Mouse (Mus musculus) forebrain, postnatal 0 days (tissue): ENCODE data around the gene Rab3gap2. TPM values are rescaled to one million over a fixed set of nuclear protein-coding genes. Genes with fewer than 3 reads are reported as not detected.

Source experiments
- ATAC-seq: fragments of 200-750 bp; cut with Nextera tagmentation; 2 replicates; pipeline ENCODE4 v1.8.0; 2017; ENCODE audit warnings: mild to moderate bottlenecking, moderate library complexity
- DNase-seq: peaks from one replicate; pipeline ENCODE4 v3.0.0-alpha.2; 2015
- H3K27ac ChIP-seq: fragments of 300-500 bp; sonication (generic); 2 replicates; pipeline ENCODE4 v1.5.1; 2014; ENCODE audit warnings: low read depth, mild to moderate bottlenecking, antibody characterized with exemption, low read length, moderate library complexity, mixed read lengths
- H3K27me3 ChIP-seq: fragments of 300-500 bp; sonication (generic); 2 replicates; pipeline ENCODE4 v1.6.1; 2014; ENCODE audit warnings: mild to moderate bottlenecking, low read length, mixed read lengths; ENCODE audit not compliant: insufficient read depth
- H3K36me3 ChIP-seq: fragments of 300-500 bp; sonication (generic); 2 replicates; pipeline ENCODE4 v1.6.1; 2014; ENCODE audit warnings: mild to moderate bottlenecking, moderate library complexity; ENCODE audit not compliant: insufficient read depth
- H3K4me1 ChIP-seq: fragments of 300-500 bp; sonication (generic); 2 replicates; pipeline ENCODE4 v1.6.1; 2014; ENCODE audit warnings: antibody characterized with exemption; ENCODE audit not compliant: insufficient read depth
- H3K4me2 ChIP-seq: fragments of 300-500 bp; sonication (generic); 2 replicates; pipeline ENCODE4 v1.6.1; 2014; ENCODE audit warnings: low read depth, mild to moderate bottlenecking, moderate library complexity
- H3K4me3 ChIP-seq: fragments of 300-500 bp; sonication (generic); 2 replicates; pipeline ENCODE4 v1.5.1; 2014; ENCODE audit warnings: low read depth, low read length, mixed read lengths
- H3K9ac ChIP-seq: fragments of 300-500 bp; sonication (generic); 2 replicates; pipeline ENCODE4 v1.6.1; 2014; ENCODE audit warnings: mild to moderate bottlenecking
- H3K9me3 ChIP-seq: fragments of 300-500 bp; sonication (generic); 2 replicates; pipeline ENCODE4 v1.6.1; 2016; ENCODE audit warnings: low read length
- CTCF ChIP-seq: sonication (generic); IDR thresholded peaks from 2 replicates; pipeline ENCODE4 v1.5.1; 2016; ENCODE audit warnings: antibody characterized with exemption, control low read depth, low read depth
- WGBS: fragments of 180-500 bp; shearing (Covaris S2); extraction: QIAGEN DNeasy Blood & Tissue Kit; methylation state at CpG from one replicate; pipeline ENCODE4 v1.1.7; 2014; 5-methylcytosine and 5-hydroxymethylcytosine counted together
- polyA plus RNA-seq: library from polyadenylated mRNA; unstranded; fragments of >200 nt; fragmentation: Nextera tagmentation; extraction: Ambion mirVana; gene quantifications from 2 replicates; pipeline ENCODE4 v1.2.1, GENCODE M21; 2015
- total RNA-seq: library from RNA; depleted of rRNA; stranded (reverse); fragments of >200 nt; gene quantifications from 2 replicates; pipeline ENCODE4 v1.2.3, GENCODE M21; 2014

Rab3gap2 gene
- total and polyA plus RNA-seq, 2 experiments from 2014 or later, result 19.5 to 37.3 TPM

DNA sequence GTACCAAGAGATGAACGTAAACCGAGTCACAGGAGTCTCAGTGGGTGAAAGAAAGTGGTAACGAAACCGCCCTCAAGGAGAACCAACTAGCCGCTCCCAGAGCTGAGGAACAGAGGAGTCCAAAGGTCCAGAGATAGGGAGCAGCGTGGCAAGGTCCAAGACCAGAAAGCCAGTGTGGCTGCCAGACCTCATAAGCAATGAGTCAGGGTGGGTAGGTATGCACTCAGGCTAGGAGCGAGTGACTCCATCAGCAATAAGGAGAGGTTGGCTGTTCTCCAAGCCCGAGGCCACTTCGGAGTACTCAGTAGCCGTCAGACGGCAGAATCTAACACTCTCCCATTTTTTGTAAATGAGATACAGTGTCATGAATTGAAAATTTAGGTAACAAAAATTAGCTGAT, 78.9 kb downstream of the Rab3gap2 start:
- Histone ChIP-seq H3K9ac (no peak overlapping the region), H3K9me3 (no peaks in the 10 kb centered on the region), H3K4me2 (no peak overlapping the region), H3K36me3 (peaks cover 85% of the 10 kb centered on the region), H3K27ac (no peak overlapping the region), H3K4me1 (no peaks in the 10 kb centered on the region), H3K4me3 (no peak overlapping the region), H3K27me3 (no peaks in the 10 kb centered on the region)
- TF ChIP-seq CTCF, result no peak
- ATAC-seq (no peak), DNase-seq (no peak)
- 83% methylated on average over 11 of the region's 11 CpGs for WGBS

DNA sequence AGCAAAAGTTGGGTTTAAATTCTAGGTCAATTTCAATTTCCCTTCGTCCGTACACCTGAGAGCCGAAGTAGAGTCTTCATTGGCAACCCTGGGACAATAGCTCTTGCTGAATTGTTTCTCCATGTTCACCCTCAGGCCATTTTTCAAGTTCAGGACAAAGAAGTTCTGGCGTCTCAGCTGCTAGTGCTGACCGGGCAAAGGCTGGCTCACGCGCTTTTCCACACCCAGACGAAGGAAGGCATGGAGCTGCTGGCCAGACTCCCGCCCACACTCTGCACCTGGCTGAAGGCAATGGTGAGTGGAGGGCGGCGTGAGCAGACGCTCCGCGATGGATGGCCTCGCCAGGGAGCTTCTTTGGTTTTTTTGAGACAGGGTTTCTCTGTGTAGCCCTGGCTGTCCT, 79.3 kb downstream of the Rab3gap2 start:
- Histone ChIP-seq H3K36me3 (peaks cover 82% of the 10 kb centered on the region), H3K4me2 (no peak overlapping the region), H3K9ac (no peak overlapping the region), H3K9me3 (no peaks in the 10 kb centered on the region), H3K4me3 (no peak overlapping the region), H3K27ac (no peak overlapping the region), H3K4me1 (no peaks in the 10 kb centered on the region), H3K27me3 (no peaks in the 10 kb centered on the region)
- DNase-seq (no peak), ATAC-seq (no peak)
- TF ChIP-seq CTCF, result no peak
- WGBS, result 94% methylated on average over 15 of the region's 15 CpGs

DNA sequence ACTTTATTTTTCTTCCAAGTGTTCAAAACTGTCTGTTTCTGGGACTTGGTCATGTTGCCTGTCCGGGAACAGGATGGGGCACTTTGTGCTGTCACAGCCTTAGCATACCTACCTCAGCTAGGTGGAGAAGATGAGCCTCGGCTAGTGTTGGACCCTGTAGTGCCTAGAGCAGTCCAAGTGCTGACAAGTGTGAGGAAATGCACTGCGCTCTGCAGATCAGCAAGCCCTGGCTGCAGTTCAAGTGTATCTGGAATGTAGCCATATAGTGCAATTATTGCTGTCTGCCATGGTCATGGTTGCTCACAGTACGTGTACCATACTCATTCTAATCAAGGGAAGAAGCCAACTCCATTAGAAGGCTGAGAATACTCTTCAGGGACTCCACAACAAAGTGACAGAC, 80.8 kb downstream of the Rab3gap2 start:
- Histone ChIP-seq H3K4me2 (no peak overlapping the region), H3K27me3 (no peaks in the 10 kb centered on the region), H3K36me3 (peaks cover 70% of the 10 kb centered on the region), H3K27ac (no peak overlapping the region), H3K9me3 (no peaks in the 10 kb centered on the region), H3K4me3 (no peak overlapping the region), H3K4me1 (no peaks in the 10 kb centered on the region), H3K9ac (no peak overlapping the region)
- peak; percentile 72 for ATAC-seq
- DNase-seq, result peak; percentile 73
- TF ChIP-seq CTCF, result no peak
- 38% methylated on average over 4 of the region's 4 CpGs for WGBS

DNA sequence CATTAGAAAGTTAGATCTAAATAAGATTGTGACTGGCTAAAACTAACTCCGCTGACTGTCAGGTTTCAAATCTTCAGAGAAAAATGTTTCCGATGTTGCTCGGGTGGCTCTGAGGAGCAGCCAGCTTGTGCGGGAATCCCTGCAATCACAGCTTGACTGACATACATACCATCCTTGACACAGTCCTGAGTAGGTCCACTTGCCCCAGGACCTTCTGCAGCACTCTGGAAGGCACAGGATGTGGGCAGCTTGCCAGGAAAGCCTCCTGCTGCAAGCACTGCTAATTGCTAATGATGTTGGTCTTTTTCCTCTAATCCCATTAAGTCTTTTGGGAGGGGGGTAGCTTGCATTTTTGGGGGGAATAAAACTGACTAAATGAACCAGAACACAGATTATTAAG, 81.3 kb downstream of the Rab3gap2 start:
- Histone ChIP-seq H3K36me3 (peaks cover 70% of the 10 kb centered on the region), H3K4me3 (no peak overlapping the region), H3K9ac (no peak overlapping the region), H3K9me3 (no peaks in the 10 kb centered on the region), H3K27ac (no peak overlapping the region), H3K4me2 (no peak overlapping the region), H3K27me3 (no peaks in the 10 kb centered on the region), H3K4me1 (no peaks in the 10 kb centered on the region)
- WGBS, result 43% methylated on average over 4 of the region's 4 CpGs
- DNase-seq, result peak; percentile 55
- peak; percentile 65 for ATAC-seq
- no peak for TF ChIP-seq CTCF

DNA sequence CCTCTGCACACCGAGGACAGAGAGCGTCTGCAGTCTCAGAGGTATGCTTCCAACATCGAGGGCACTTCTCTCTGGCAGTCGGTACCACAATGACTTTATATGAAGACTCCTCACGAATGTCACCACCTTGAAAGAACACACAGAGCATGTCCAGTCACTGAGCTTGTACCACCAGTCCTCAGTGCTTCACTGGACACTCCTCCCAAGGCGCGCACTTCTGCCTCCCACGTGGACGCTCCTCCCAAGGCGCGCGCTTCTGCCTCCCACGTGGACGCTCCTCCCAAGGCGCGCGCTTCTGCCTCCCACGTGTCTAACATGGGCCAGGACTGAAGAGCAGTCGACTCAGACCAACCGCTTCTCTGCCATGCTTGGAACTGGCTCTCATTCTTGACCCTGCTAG, 83.1 kb downstream of the Rab3gap2 start:
- Histone ChIP-seq H3K27me3 (no peaks in the 10 kb centered on the region), H3K4me3 (no peak overlapping the region), H3K4me1 (no peaks in the 10 kb centered on the region), H3K4me2 (no peak overlapping the region), H3K9ac (no peak overlapping the region), H3K36me3 (peaks cover 69% of the 10 kb centered on the region), H3K27ac (no peak overlapping the region), H3K9me3 (no peaks in the 10 kb centered on the region)
- ATAC-seq (no peak), DNase-seq (no peak)
- TF ChIP-seq CTCF, result no peak
- 94% methylated on average over 20 of the region's 20 CpGs for WGBS

DNA sequence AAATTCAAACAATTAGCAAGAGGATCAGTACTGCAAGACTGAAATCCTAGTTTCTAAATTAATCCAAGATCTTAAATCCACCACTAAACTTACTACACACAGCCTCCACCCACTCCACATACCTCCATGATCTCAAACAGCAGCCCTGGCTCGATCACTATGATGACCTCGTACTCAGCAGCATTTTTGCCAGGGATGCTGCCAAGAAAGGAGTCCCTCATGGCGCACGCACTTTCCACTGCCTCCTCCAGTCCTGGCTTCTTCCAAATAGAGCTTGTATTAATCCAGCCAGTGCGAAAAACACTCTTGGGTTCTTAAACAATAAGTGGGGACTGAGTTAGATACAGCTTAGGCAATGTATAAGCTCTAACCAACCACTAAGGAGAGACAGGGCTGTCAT, 85.3 kb downstream of the Rab3gap2 start:
- WGBS, result 69% methylated on average over 5 of the region's 5 CpGs
- H3K4me3 ChIP-seq, result no peak overlapping the region
- no peak overlapping the region for H3K27ac ChIP-seq
- H3K9me3 ChIP-seq, result no peaks in the 10 kb centered on the region
- no peak overlapping the region for H3K9ac ChIP-seq
- H3K36me3 ChIP-seq, result peaks cover 72% of the 10 kb centered on the region
- H3K4me2 ChIP-seq, result no peak overlapping the region
- DNase-seq, result no peak
- H3K27me3 ChIP-seq, result no peaks in the 10 kb centered on the region
- TF ChIP-seq CTCF, result no peak
- H3K4me1 ChIP-seq, result no peaks in the 10 kb centered on the region
- no peak for ATAC-seq

DNA sequence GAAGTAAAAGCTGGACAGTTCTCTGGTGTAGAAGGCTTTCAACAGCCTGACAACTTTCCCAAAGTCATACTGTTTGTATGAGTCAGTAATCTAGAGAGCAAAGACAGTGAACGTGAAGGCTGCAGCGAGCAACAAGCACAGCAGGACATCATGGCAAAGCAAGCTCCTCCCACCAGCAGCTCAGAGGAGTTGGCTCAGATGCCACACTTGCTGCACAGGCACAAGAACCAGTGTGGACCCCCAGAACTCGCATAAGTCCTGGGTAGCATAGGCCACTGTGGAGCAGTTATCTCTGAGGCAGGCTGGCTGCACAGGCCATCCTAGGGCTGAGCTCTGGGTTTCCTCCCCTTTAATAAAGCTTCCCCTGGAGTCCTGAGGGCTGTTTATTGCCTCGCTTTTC, 87.4 kb downstream of the Rab3gap2 start:
- Histone ChIP-seq H3K4me1 (no peaks in the 10 kb centered on the region), H3K4me3 (no peak overlapping the region), H3K4me2 (no peak overlapping the region), H3K27ac (no peak overlapping the region), H3K36me3 (peaks cover 75% of the 10 kb centered on the region), H3K27me3 (no peaks in the 10 kb centered on the region), H3K9ac (no peak overlapping the region), H3K9me3 (no peaks in the 10 kb centered on the region)
- ATAC-seq (no peak), DNase-seq (no peak)
- WGBS, result 77% methylated on average over 4 of the region's 4 CpGs
- TF ChIP-seq CTCF, result no peak
